Mouse (Mus musculus) liver, embryonic 12.5 days (tissue): ENCODE measurements around the gene Fcgr3. TPM values are rescaled to one million over a fixed set of nuclear protein-coding genes. Genes with fewer than 3 reads are reported as not detected.

Experiments used
- ATAC-seq: fragments of 200-750 bp; cut with Nextera tagmentation; 2 replicates; pipeline ENCODE4 v1.8.0; 2017; ENCODE audit warnings: moderate number of reproducible peaks, mild to moderate bottlenecking, moderate library complexity
- H3K27ac ChIP-seq: fragments of 300-500 bp; sonication (generic); 2 replicates; pipeline ENCODE4 v1.5.1; 2016; ENCODE audit warnings: mild to moderate bottlenecking
- H3K27me3 ChIP-seq: fragments of 300-500 bp; sonication (generic); replicated peaks from 2 replicates; pipeline ENCODE4 v1.6.1; 2016; ENCODE audit warnings: mild to moderate bottlenecking, moderate library complexity
- H3K36me3 ChIP-seq: fragments of 300-500 bp; sonication (generic); 2 replicates; pipeline ENCODE4 v1.6.1; 2016; ENCODE audit warnings: mild to moderate bottlenecking, moderate library complexity
- H3K4me1 ChIP-seq: fragments of 300-500 bp; sonication (generic); 2 replicates; pipeline ENCODE4 v1.6.1; 2016
- H3K4me2 ChIP-seq: fragments of 300-500 bp; sonication (generic); 2 replicates; pipeline ENCODE4 v1.6.1; 2016; ENCODE audit warnings: mild to moderate bottlenecking, moderate library complexity
- H3K4me3 ChIP-seq: fragments of 300-500 bp; sonication (generic); 2 replicates; pipeline ENCODE4 v1.5.1; 2016; ENCODE audit warnings: mild to moderate bottlenecking, moderate library complexity
- H3K9ac ChIP-seq: fragments of 300-500 bp; sonication (generic); 2 replicates; pipeline ENCODE4 v1.6.1; 2016; ENCODE audit warnings: mild to moderate bottlenecking, moderate library complexity
- H3K9me3 ChIP-seq: fragments of 300-500 bp; sonication (generic); replicated peaks from 2 replicates; pipeline ENCODE4 v1.6.1; 2016; ENCODE audit warnings: mild to moderate bottlenecking, moderate library complexity
- WGBS: fragments of 180-500 bp; shearing (Covaris S2); methylation state at CpG from one replicate; pipeline ENCODE4 v1.1.7; 2016; ENCODE audit not compliant: insufficient replicate concordance; 5-methylcytosine and 5-hydroxymethylcytosine counted together
- polyA plus RNA-seq: library from polyadenylated mRNA; unstranded; fragments of >200 nt; fragmentation: Nextera tagmentation; extraction: Ambion mirVana; gene quantifications from 2 replicates; pipeline ENCODE4 v1.2.1, GENCODE M21; 2016

Fcgr3 gene
- polyA plus RNA-seq, 1 experiment from 2014 or later: 16.1 TPM

DNA sequence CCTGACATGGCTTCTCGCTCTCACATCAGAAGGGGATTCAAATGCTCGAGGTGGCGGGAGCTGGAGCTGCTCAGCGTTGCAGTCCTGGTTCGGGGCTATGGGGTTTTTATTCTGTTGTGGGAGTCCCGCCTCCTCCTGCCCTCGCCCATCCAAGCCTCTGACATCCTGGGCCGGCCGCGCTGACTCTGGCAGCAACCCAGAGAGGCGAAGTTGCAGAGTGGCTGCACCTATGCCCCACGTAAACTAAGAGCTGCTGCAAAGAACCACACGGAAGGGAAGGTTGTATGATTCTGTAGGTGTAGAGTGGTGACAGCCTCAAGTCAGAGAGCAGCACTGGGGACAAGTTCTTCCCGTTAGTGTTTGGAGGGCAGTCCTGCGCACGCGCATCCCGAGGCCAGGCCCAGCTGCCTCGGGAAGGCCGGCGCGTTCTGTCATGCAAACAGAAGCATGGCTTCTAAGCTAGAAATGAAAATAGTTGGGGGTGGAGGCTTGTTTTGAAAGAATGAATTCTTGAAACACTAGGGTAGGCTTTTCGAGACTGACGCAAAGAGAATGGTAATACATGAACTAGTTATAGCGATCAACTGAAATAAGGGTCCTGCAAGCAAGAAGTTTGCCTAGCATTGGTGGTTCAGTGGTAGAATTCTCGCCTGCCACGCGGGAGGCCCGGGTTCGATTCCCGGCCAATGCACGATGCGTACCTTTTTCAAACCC is 20.2 kb downstream of the Fcgr3 start:
- H3K4me2 ChIP-seq: peak overlapping the region; percentile 67
- H3K9ac ChIP-seq: peak overlapping the region; percentile 65
- H3K27me3 ChIP-seq: no peaks in the 10 kb centered on the region
- no peaks in the 10 kb centered on the region for H3K9me3 ChIP-seq
- peaks cover 13% of the 10 kb centered on the region for H3K4me1 ChIP-seq
- peak; percentile 95 for ATAC-seq
- H3K4me3 ChIP-seq: peak overlapping the region; percentile 72
- no peaks in the 10 kb centered on the region for H3K36me3 ChIP-seq
- WGBS: under 1% methylated on average over 33 of the region's 33 CpGs
- peak overlapping the region; percentile 85 for H3K27ac ChIP-seq

DNA sequence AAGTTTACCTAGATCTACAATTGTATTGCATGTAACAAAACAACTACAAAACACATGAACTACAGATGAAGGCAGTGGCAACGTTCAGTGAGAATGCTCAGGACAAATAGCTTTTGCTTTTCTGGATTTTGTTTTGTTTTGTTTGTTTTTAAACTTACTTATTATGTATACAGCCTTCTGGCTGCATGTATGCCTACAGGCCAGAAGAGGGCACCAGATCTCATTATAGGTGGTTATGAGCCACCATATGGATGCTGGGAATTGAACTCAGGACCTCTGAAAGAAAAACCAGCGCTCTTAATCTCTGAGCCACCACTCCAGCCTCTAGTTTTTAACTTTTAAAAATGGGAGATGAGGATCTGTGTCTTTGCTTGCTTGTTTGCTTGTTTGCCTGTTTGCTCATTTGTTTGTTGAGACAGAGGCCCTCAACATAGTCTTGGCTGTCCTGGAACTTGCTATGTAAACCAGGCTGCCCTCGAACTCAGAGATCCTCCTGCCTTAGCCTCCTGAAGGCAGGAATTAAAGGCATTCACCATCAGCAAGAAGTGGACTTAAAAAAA is 21.1 kb downstream of the Fcgr3 start:
- Histone ChIP-seq H3K9me3 (no peaks in the 10 kb centered on the region), H3K36me3 (no peaks in the 10 kb centered on the region), H3K9ac (peak overlapping the region; percentile 65; the same call in 1 of the 2 replicates), H3K27ac (peak overlapping the region; percentile 85; the same call in 1 of the 2 replicates), H3K4me3 (peak overlapping the region; percentile 72), H3K4me1 (peaks cover 13% of the 10 kb centered on the region), H3K27me3 (no peaks in the 10 kb centered on the region), H3K4me2 (peak overlapping the region; percentile 67)
- WGBS: 57% methylated on average over 3 of the region's 3 CpGs
- ATAC-seq: no peak

DNA sequence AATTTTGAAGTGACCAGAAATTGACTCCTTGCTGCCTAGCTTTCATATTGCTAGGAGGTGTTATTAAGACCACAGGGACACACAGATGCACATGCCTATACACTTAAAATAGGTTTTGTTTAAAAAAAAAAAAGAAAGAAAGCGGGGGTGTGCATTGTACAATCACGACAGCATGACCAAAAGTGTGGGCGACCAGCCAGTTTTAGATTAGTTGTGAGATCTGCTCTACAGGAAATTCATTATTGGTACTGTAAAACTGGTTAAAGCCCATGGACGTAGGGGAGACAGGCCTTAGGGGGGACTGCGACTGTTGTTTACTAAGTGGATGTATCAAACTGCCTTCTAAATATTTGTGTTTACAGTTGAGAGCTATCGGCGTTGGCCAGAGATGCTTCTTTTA is 24.9 kb downstream of the Fcgr3 start:
- ATAC-seq: no peak
- Histone ChIP-seq H3K4me2 (no peak overlapping the region), H3K27me3 (no peaks in the 10 kb centered on the region; the same call in 1 of the 2 replicates), H3K27ac (no peak overlapping the region), H3K4me3 (no peak overlapping the region), H3K9ac (no peak overlapping the region), H3K4me1 (peaks cover 25% of the 10 kb centered on the region), H3K36me3 (no peaks in the 10 kb centered on the region), H3K9me3 (no peaks in the 10 kb centered on the region)
- 80% methylated on average over 7 of the region's 7 CpGs for WGBS

GRCm38 (mm10) chr1:171039135-171039534 is 25.6 kb downstream of the Fcgr3 start:
- H3K4me1 ChIP-seq: peaks cover 32% of the 10 kb centered on the region
- H3K27me3 ChIP-seq: no peaks in the 10 kb centered on the region; the same call in 1 of the 2 replicates
- no peak for ATAC-seq
- no peaks in the 10 kb centered on the region for H3K9me3 ChIP-seq
- peak overlapping the region; percentile 80 for H3K4me2 ChIP-seq
- H3K9ac ChIP-seq: no peak overlapping the region
- 66% methylated on average over 6 of the region's 6 CpGs for WGBS
- no peak overlapping the region for H3K27ac ChIP-seq
- no peaks in the 10 kb centered on the region for H3K36me3 ChIP-seq
- H3K4me3 ChIP-seq: no peak overlapping the region

- H3K4me2 ChIP-seq: peak overlapping the region; percentile 80
- peaks cover under 1% of the 10 kb centered on the region; the same call in 1 of the 2 replicates for H3K27me3 ChIP-seq
- H3K9ac ChIP-seq: peak overlapping the region; percentile 79
- H3K9me3 ChIP-seq: no peaks in the 10 kb centered on the region
- H3K4me3 ChIP-seq: peak overlapping the region; percentile 79
- under 1% methylated on average over 47 of the region's 47 CpGs for WGBS
- H3K27ac ChIP-seq: peak overlapping the region; percentile 83
- ATAC-seq: peak; percentile 70
- no peaks in the 10 kb centered on the region for H3K36me3 ChIP-seq
- H3K4me1 ChIP-seq: peaks cover 34% of the 10 kb centered on the region
Observed at GRCm38 (mm10) chr1:171037861-171038721, 26.6 kb downstream of the Fcgr3 start.

GRCm38 (mm10) chr1:171036550-171037324 is 28.0 kb downstream of the Fcgr3 start:
- Histone ChIP-seq H3K27me3 (peaks cover 7% of the 10 kb centered on the region; the same call in 1 of the 2 replicates), H3K27ac (peak overlapping the region; percentile 64; the same call in 1 of the 2 replicates), H3K4me3 (peak overlapping the region; percentile 63), H3K4me2 (peak overlapping the region; percentile 94), H3K9me3 (no peaks in the 10 kb centered on the region), H3K36me3 (no peaks in the 10 kb centered on the region), H3K9ac (peak overlapping the region; percentile 52), H3K4me1 (peaks cover 48% of the 10 kb centered on the region)
- WGBS: 3% methylated on average over 22 of the region's 22 CpGs
- peak; percentile 64 for ATAC-seq

GRCm38 (mm10) chr1:171035611-171036010 is 29.1 kb downstream of the Fcgr3 start:
- peaks cover 15% of the 10 kb centered on the region; the same call in 1 of the 2 replicates for H3K27me3 ChIP-seq
- peak overlapping the region; percentile 94 for H3K4me2 ChIP-seq
- 0 out of 2 replicates have a peak overlapping the region, but pooled peaks have one; percentile 63 for H3K4me3 ChIP-seq
- ATAC-seq: no peak
- no peaks in the 10 kb centered on the region for H3K9me3 ChIP-seq
- H3K27ac ChIP-seq: no peak overlapping the region
- WGBS: 38% methylated on average over 11 of the region's 11 CpGs
- no peaks in the 10 kb centered on the region for H3K36me3 ChIP-seq
- peaks cover 55% of the 10 kb centered on the region for H3K4me1 ChIP-seq
- no peak overlapping the region for H3K9ac ChIP-seq

DNA sequence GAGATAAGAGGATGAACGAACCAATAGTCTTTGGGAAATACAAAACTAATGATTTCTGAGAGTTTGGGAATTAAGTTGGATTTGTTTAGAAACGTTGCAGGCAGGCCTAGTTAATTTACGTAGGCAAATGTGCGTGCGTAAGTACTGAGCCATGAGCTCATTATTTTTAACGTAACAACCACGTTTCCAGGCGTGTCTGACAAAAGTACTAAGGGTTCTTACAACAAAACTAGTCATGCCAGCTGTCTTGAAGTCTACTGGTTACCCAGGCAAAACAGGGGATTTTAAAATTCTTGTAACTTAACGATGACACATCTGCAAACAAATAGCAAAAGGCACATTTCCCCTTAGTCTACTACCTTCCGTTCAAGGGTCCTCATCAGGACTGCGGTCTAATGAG is 30.5 kb downstream of the Fcgr3 start:
- H3K4me1 ChIP-seq: peaks cover 55% of the 10 kb centered on the region
- no peaks in the 10 kb centered on the region for H3K9me3 ChIP-seq
- WGBS: 9% methylated on average over 11 of the region's 11 CpGs
- no peaks in the 10 kb centered on the region for H3K36me3 ChIP-seq
- ATAC-seq: no peak
- H3K4me2 ChIP-seq: peak overlapping the region; percentile 94
- H3K27ac ChIP-seq: no peak overlapping the region
- H3K9ac ChIP-seq: peak overlapping the region; percentile 72
- H3K27me3 ChIP-seq: peaks cover 28% of the 10 kb centered on the region; the same call in 1 of the 2 replicates
- H3K4me3 ChIP-seq: peak overlapping the region; percentile 67

DNA sequence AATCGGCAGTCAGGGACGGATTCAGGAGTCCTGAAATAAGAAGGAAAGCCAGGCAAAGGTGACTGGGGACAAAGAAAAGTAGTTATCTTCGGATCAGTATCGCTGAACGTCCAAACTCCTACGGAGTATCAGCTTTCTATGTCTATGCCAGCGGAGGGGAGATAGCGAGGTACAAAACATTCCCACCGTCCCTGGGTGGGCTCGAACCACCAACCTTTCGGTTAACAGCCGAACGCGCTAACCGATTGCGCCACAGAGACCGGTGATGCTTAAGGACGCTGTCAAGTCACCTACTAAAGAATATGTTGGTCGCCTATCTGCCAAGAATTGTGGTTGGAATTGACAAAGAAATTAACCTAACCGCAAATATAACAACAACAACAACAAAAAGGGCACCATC is 31.0 kb downstream of the Fcgr3 start:
- Histone ChIP-seq H3K4me1 (peaks cover 55% of the 10 kb centered on the region), H3K4me3 (peak overlapping the region; percentile 67), H3K27ac (no peak overlapping the region), H3K27me3 (peaks cover 32% of the 10 kb centered on the region; the same call in 1 of the 2 replicates), H3K9ac (peak overlapping the region; percentile 72), H3K36me3 (no peaks in the 10 kb centered on the region), H3K4me2 (peak overlapping the region; percentile 94), H3K9me3 (no peaks in the 10 kb centered on the region)
- under 1% methylated on average over 20 of the region's 20 CpGs for WGBS
- ATAC-seq: peak; percentile 73

GRCm38 (mm10) chr1:171033196-171033595 is 31.5 kb downstream of the Fcgr3 start:
- Histone ChIP-seq H3K4me3 (peak overlapping the region; percentile 67), H3K36me3 (no peaks in the 10 kb centered on the region), H3K9me3 (no peaks in the 10 kb centered on the region), H3K27me3 (peaks cover 33% of the 10 kb centered on the region; the same call in 1 of the 2 replicates), H3K4me1 (peaks cover 55% of the 10 kb centered on the region), H3K4me2 (peak overlapping the region; percentile 94), H3K27ac (0 out of 2 replicates have a peak overlapping the region, but pooled peaks have one; percentile 39), H3K9ac (peak overlapping the region; percentile 72)
- under 1% methylated on average over 16 of the region's 16 CpGs for WGBS
- ATAC-seq: no peak

DNA sequence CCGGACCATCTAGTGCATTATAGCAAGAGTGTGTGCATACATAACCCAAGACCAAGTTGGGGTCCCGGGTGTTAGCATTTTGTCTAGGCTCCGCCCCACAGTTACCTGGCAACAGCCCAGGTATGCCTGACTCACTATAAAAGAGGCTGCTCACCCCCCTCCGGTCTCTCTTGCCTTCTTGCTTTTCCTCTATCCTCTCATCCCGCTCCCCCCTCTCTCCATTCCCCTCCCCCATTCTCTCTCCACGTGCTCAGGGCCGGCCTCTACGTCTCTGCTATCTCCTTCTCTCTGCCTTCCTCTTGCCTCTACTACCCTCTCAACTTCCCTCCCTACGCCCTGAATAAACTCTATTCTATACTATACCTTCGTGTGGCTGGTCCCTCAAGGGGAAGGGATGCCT is 32.0 kb downstream of the Fcgr3 start:
- peaks cover 55% of the 10 kb centered on the region for H3K4me1 ChIP-seq
- peak overlapping the region; percentile 67 for H3K4me3 ChIP-seq
- no peak for ATAC-seq
- WGBS: 10% methylated on average over 10 of the region's 10 CpGs
- H3K36me3 ChIP-seq: no peaks in the 10 kb centered on the region
- peaks cover 33% of the 10 kb centered on the region; the same call in 1 of the 2 replicates for H3K27me3 ChIP-seq
- H3K4me2 ChIP-seq: peak overlapping the region; percentile 94
- no peaks in the 10 kb centered on the region for H3K9me3 ChIP-seq
- peak overlapping the region; percentile 72 for H3K9ac ChIP-seq
- H3K27ac ChIP-seq: no peak overlapping the region
